Comparison of ENCODE assay signal across 9 mouse cellular contexts in the genomic region with DNA sequence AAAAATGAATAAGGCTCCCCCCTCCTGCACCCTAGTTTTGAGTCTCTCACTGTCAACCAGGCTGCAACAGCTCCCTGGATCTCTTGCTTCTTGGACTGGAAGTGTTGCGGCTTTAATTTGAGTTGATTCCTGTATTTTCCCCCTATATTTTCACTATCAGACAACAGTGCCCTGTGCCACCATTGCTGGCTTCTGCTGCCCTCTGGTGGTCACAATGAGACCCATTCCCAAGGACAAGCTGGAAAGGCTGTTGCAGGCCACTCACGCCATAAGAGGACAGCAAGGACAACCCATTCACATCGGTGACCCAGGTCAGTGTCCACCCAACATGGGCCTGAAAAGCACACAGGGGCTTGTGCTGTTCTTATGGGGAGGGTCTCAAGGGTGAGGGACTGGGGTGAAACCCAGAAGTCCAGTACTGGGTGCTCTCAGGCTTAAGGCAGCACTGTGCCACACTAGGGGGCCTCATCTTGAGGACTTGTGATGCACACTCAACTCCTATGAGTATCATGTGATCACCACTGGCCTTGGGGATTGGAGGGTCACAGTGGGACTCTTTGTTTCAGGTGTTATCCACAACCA.
DNase-seq lines count a peak whose midpoint lies in the region; ATAC-seq and TF ChIP-seq lines count a peak whose summit lies in the region.
"Had no signal": no experiment of that assay in that cellular context is flagged by ENCODE, and none has a peak within 500 bp of the region (broad histone marks: within the 10 kb centered on the region; RNA-seq: fewer than 3 reads in every experiment).

No protein-coding gene starts in this region.

- peak; percentile 92 for DNase-seq in kidney, postnatal 10 days
- DNase-seq in liver, embryonic 14.5 days (ENCODE audit: low read depth in 3 of 3, low spot score in 3 of 3): peak; percentile 26 to 36 (median 30)
- peak; percentile 80 for DNase-seq in stomach, postnatal 0 days (ENCODE audit: low spot score)

- no peak overlapping the region for H3ac ChIP-seq in C2C12 (ENCODE audit: control insufficient read depth, insufficient read length, low read depth)

- WGBS in bone marrow, adult 2 months: 11% methylated on average over 3 of the region's 3 CpGs
- 29% methylated on average over 3 of the region's 3 CpGs for WGBS in heart, embryonic 11.5 days (ENCODE audit: insufficient replicate concordance)
- WGBS in liver, embryonic 14.5 days (ENCODE audit: insufficient replicate concordance): 13% methylated on average over 3 of the region's 3 CpGs
- 25% methylated on average over 3 of the region's 3 CpGs for WGBS in neural tube, embryonic 13.5 days
- WGBS in stomach, postnatal 0 days: 20% methylated on average over 3 of the region's 3 CpGs

- H3K4me3 ChIP-seq in C2C12 (ENCODE audit: insufficient read depth, poor library complexity, severe bottlenecking): no peak overlapping the region
- H3K4me3 ChIP-seq in bone marrow, adult 2 months (replicated peaks; ENCODE audit: control insufficient read depth, low read depth, low read length): no peak overlapping the region
- no peak overlapping the region for H3K4me3 ChIP-seq in embryonic fibroblast, embryonic 13.5 days (ENCODE audit: insufficient read depth, low read length)
- H3K4me3 ChIP-seq in heart, embryonic 11.5 days (ENCODE audit: low read depth, low read length): no peak overlapping the region
- no peak overlapping the region for H3K4me3 ChIP-seq in liver, embryonic 14.5 days (ENCODE audit: insufficient read depth in 1 of 2, low read depth in 2 of 2, low read length in 2 of 2)
- H3K4me3 ChIP-seq in neural tube, embryonic 13.5 days: no peak overlapping the region
- no peak overlapping the region for H3K4me3 ChIP-seq in stomach, postnatal 0 days (ENCODE audit: low read depth, low read length)
- H3K4me3 ChIP-seq: embryonic facial prominence, embryonic 15.5 days had no signal

- no peaks in the 10 kb centered on the region for H3K79me3 ChIP-seq in C2C12 (ENCODE audit: low read depth)

- no peak for TF ChIP-seq EP300 in liver, embryonic 14.5 days (IDR thresholded peaks at IDR 0.05; ENCODE audit: low read depth)
- TF ChIP-seq EP300 in stomach, postnatal 0 days (optimal IDR thresholded peaks at IDR 0.05): no peak

- H3K79me2 ChIP-seq in C2C12 (ENCODE audit: control insufficient read depth, insufficient read depth): no peaks in the 10 kb centered on the region

- H3K9me3 ChIP-seq in heart, embryonic 11.5 days (replicated peaks; ENCODE audit: control insufficient read depth, low read length): no peaks in the 10 kb centered on the region
- H3K9me3 ChIP-seq in liver, embryonic 14.5 days (ENCODE audit: control insufficient read depth, low read length): no peaks in the 10 kb centered on the region
- no peaks in the 10 kb centered on the region for H3K9me3 ChIP-seq in neural tube, embryonic 13.5 days
- no peaks in the 10 kb centered on the region for H3K9me3 ChIP-seq in stomach, postnatal 0 days (ENCODE audit: control insufficient read depth, low read length)
- H3K9me3 ChIP-seq: embryonic facial prominence, embryonic 15.5 days had no signal

- peak; percentile 79 for TF ChIP-seq CTCF in C2C12 (IDR thresholded peaks at IDR 0.05; ENCODE audit: control insufficient read depth, insufficient read depth, insufficient read length)
- peak; percentile 97 for TF ChIP-seq CTCF in bone marrow, adult 2 months (IDR thresholded peaks at IDR 0.05; ENCODE audit: control insufficient read depth, insufficient read depth, low read length)
- TF ChIP-seq CTCF in embryonic fibroblast, embryonic 13.5 days (IDR thresholded peaks at IDR 0.05; ENCODE audit: borderline replicate concordance, insufficient read depth, low read length): peak; percentile 95
- peak; percentile 93 for TF ChIP-seq CTCF in liver, embryonic 14.5 days (IDR thresholded peaks at IDR 0.05; ENCODE audit: low read depth)
- TF ChIP-seq CTCF in stomach, postnatal 0 days (IDR thresholded peaks at IDR 0.05; ENCODE audit: low read depth): peak; percentile 98

- no peak overlapping the region for H3K9ac ChIP-seq in heart, embryonic 11.5 days (ENCODE audit: low read depth, low read length)
- H3K9ac ChIP-seq in liver, embryonic 14.5 days (replicated peaks): no peak overlapping the region
- no peak overlapping the region for H3K9ac ChIP-seq in neural tube, embryonic 13.5 days
- H3K9ac ChIP-seq in stomach, postnatal 0 days (ENCODE audit: low read length): no peak overlapping the region
- H3K9ac ChIP-seq: embryonic facial prominence, embryonic 15.5 days had no signal

- peaks cover 10% of the 10 kb centered on the region for H3K4me1 ChIP-seq in bone marrow, adult 2 months (ENCODE audit: control insufficient read depth, insufficient read depth, low read length)
- no peaks in the 10 kb centered on the region for H3K4me1 ChIP-seq in embryonic fibroblast, embryonic 13.5 days (ENCODE audit: control insufficient read depth, insufficient read depth, low read length)
- H3K4me1 ChIP-seq in heart, embryonic 11.5 days (ENCODE audit: control insufficient read depth, insufficient read depth, low read length): peaks cover 4% of the 10 kb centered on the region; the same call in 1 of the 2 replicates
- 0 out of 4 replicates have a peak, but pooled peaks cover 0 to 3% of the 10 kb centered on the region in 2 experiments for H3K4me1 ChIP-seq in liver, embryonic 14.5 days (replicated peaks; ENCODE audit: control insufficient read depth in 2 of 2, insufficient read depth in 2 of 2, low read length in 1 of 2)
- peaks cover 5% of the 10 kb centered on the region for H3K4me1 ChIP-seq in neural tube, embryonic 13.5 days (replicated peaks)
- H3K4me1 ChIP-seq in stomach, postnatal 0 days (replicated peaks; ENCODE audit: control insufficient read depth, insufficient read depth): no peaks in the 10 kb centered on the region
- H3K4me1 ChIP-seq: embryonic facial prominence, embryonic 15.5 days had no signal

- ATAC-seq in heart, embryonic 11.5 days (replicated peaks; ENCODE audit: insufficient number of reproducible peaks, low FRiP score, low TSS enrichment): peak; percentile 14; the same call in 1 of the 2 replicates
- 0 out of 2 replicates have a peak, but pooled peaks have one; percentile 12 for ATAC-seq in liver, embryonic 14.5 days (ENCODE audit: insufficient read depth)
- peak; percentile 67; the same call in 1 of the 2 replicates for ATAC-seq in neural tube, embryonic 13.5 days (ENCODE audit: low read depth)
- peak; percentile 67 for ATAC-seq in stomach, postnatal 0 days (ENCODE audit: low FRiP score, low TSS enrichment)

- TF ChIP-seq POLR2A in bone marrow, adult 2 months (IDR thresholded peaks at IDR 0.05; ENCODE audit: borderline replicate concordance, control insufficient read depth, low read depth, low read length): no peak
- no peak for TF ChIP-seq POLR2A in embryonic fibroblast, embryonic 13.5 days (IDR thresholded peaks at IDR 0.05; ENCODE audit: low read depth, low read length)

- peaks cover 31% of the 10 kb centered on the region for H3K36me3 ChIP-seq in C2C12 (ENCODE audit: control insufficient read depth, insufficient read depth)
- H3K36me3 ChIP-seq in heart, embryonic 11.5 days (ENCODE audit: control insufficient read depth, insufficient read depth, low read length): no peaks in the 10 kb centered on the region
- no peaks in the 10 kb centered on the region for H3K36me3 ChIP-seq in liver, embryonic 14.5 days (replicated peaks; ENCODE audit: control insufficient read depth, insufficient read depth, low read depth)
- no peaks in the 10 kb centered on the region for H3K36me3 ChIP-seq in neural tube, embryonic 13.5 days
- no peaks in the 10 kb centered on the region for H3K36me3 ChIP-seq in stomach, postnatal 0 days (ENCODE audit: control insufficient read depth, insufficient read depth, low read length)
- H3K36me3 ChIP-seq: embryonic facial prominence, embryonic 15.5 days had no signal

- no peak overlapping the region for H3K4me2 ChIP-seq in heart, embryonic 11.5 days
- no peak overlapping the region for H3K4me2 ChIP-seq in liver, embryonic 14.5 days (ENCODE audit: low read depth)
- no peak overlapping the region for H3K4me2 ChIP-seq in neural tube, embryonic 13.5 days
- no peak overlapping the region for H3K4me2 ChIP-seq in stomach, postnatal 0 days (replicated peaks; ENCODE audit: low read depth)
- H3K4me2 ChIP-seq: embryonic facial prominence, embryonic 15.5 days had no signal

- no peak overlapping the region for H3K27ac ChIP-seq in bone marrow, adult 2 months (ENCODE audit: control insufficient read depth, insufficient read depth, low read depth, low read length, poor library complexity)
- H3K27ac ChIP-seq in embryonic fibroblast, embryonic 13.5 days (ENCODE audit: insufficient read depth, low read length): no peak overlapping the region
- no peak overlapping the region for H3K27ac ChIP-seq in heart, embryonic 11.5 days (ENCODE audit: low read depth, low read length)
- no peak overlapping the region for H3K27ac ChIP-seq in liver, embryonic 14.5 days
- H3K27ac ChIP-seq in neural tube, embryonic 13.5 days (replicated peaks): no peak overlapping the region
- H3K27ac ChIP-seq in stomach, postnatal 0 days (replicated peaks): no peak overlapping the region
- H3K27ac ChIP-seq: embryonic facial prominence, embryonic 15.5 days had no signal

- H3K27me3 ChIP-seq in C2C12 (ENCODE audit: control insufficient read depth, insufficient read depth, insufficient read length): no peaks in the 10 kb centered on the region
- H3K27me3 ChIP-seq in heart, embryonic 11.5 days (ENCODE audit: control insufficient read depth, insufficient read depth, low read length): no peaks in the 10 kb centered on the region
- no peaks in the 10 kb centered on the region for H3K27me3 ChIP-seq in liver, embryonic 14.5 days (ENCODE audit: control insufficient read depth, insufficient read depth, low read length)
- no peaks in the 10 kb centered on the region for H3K27me3 ChIP-seq in neural tube, embryonic 13.5 days
- no peaks in the 10 kb centered on the region for H3K27me3 ChIP-seq in stomach, postnatal 0 days (ENCODE audit: control insufficient read depth, insufficient read depth, low read length)
- H3K27me3 ChIP-seq: embryonic facial prominence, embryonic 15.5 days had no signal

TF ChIP-seq in C2C12, 6 proteins besides CTCF, POLR2A, EP300 and RAD21:
- TF ChIP-seq MAX (IDR thresholded peaks at IDR 0.05): no peak
- no peak for TF ChIP-seq MYOD1 (IDR thresholded peaks at IDR 0.05; ENCODE audit: control insufficient read depth, insufficient read length, low read depth)
- no peak for TF ChIP-seq MYOG (IDR thresholded peaks at IDR 0.05; ENCODE audit: control insufficient read depth, extremely low read depth, insufficient read length)
- no peak for TF ChIP-seq FOSL1 (IDR thresholded peaks at IDR 0.05; ENCODE audit: insufficient read depth, low read length, poor library complexity, severe bottlenecking)
- no peak for TF ChIP-seq USF1 (IDR thresholded peaks at IDR 0.05; ENCODE audit: low read depth)
- no peak for TF ChIP-seq CEBPB (IDR thresholded peaks at IDR 0.05; ENCODE audit: low read depth)
TF ChIP-seq in C2C12: peak in this region for 0.

Comparison
In these comparisons a context has a peak if more than half of its experiments do, and no peak if none do; other contexts are left out.
1. ATAC-seq: peak in every context shown above with its lines; median percentile 67 in neural tube, embryonic 13.5 days; 67 in stomach, postnatal 0 days; 14 in heart, embryonic 11.5 days; 12 in liver, embryonic 14.5 days.
2. DNase-seq: peak in every context shown above with its lines; median percentile 92 in kidney, postnatal 10 days; 80 in stomach, postnatal 0 days; 30 in liver, embryonic 14.5 days.